Mouse (Mus musculus): ENCODE measurements around the gene Ccdc85b.

Ccdc85b gene

DNA sequence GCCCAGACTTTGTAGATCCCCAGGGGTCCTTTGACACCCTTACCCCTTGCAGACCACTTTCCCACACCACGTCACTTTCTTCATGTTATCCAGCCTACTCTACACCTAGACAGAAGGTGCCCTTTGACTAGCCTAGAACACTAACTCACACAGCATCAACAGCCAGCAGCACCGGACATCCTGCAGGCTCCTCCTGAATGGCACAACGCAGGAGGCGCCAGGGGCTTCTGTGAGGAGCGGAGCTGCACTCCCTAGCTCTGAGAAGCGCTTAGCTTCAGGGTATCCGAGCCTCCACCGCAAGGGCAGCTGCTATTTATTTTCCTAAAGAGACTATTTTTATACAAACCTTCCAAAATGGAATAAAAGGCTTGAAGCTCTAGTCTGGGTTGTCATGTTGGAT lies 2.1 kb downstream of the Ccdc85b start:
- DNase-seq (ENCODE audit: low read depth): no peak

- no peak for DNase-seq (ENCODE audit: low read depth)
Observed at GRCm38 (mm10) chr19:5455037-5455436, 2.7 kb downstream of the Ccdc85b start.

GRCm38 (mm10) chr19:5451766-5452165 lies 5.9 kb downstream of the Ccdc85b start:
- no peak for DNase-seq (ENCODE audit: low read depth)

- DNase-seq (ENCODE audit: low read depth): no peak
Observed at GRCm38 (mm10) chr19:5449673-5450072, 8.0 kb downstream of the Ccdc85b start.

DNA sequence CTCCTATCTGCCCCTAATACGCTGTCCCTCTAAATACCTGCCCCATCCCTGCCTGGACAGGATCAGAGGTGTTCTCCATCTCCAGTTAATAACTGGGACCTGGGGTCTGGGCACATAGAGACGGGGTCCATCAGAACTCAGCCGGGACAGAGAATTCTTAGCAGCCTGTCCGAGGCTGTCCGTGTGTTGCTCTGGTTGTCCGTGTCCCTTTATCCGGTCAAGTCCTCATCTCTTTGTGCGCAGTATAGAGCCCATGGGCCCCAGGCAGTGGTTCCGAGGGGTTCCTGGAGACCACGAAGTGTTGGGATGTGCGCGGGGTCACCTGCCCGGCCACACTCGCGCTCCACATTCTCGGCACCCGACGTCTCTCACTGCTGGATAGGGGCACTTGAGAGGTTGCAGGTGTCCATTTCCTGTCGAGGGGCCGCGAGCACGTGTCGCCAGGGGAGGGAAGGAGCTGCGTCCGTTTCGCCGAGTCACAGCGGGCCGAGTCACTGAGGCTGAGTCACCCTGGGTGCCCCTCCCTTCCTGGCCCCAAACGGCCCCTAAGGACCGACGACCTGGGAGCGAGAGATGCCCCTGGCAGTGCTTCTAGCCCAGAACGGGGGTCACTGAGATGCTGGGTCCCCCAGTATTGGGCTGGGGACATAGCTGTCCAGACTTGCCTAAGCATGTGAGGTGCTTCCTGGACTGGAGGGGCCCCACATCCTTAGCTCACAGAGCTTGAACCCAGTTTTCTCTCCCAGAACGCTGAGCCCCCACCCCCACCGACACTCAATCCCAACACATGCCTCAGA lies 9.1 kb downstream of the Ccdc85b start:
- no peak for DNase-seq (ENCODE audit: low read depth)

GRCm38 (mm10) chr19:5447515-5448353 lies 10.0 kb downstream of the Ccdc85b start, which contains the start of gene Fosl1:
Gene Fosl1 (plus strand): TSS chr19:5447547.
- DNase-seq (ENCODE audit: low read depth): peak; percentile 49

GRCm38 (mm10) chr19:5445747-5446146 lies 11.9 kb downstream of the Ccdc85b start:
- no peak for DNase-seq (ENCODE audit: low read depth)

GRCm38 (mm10) chr19:5444954-5445353 lies 12.7 kb downstream of the Ccdc85b start:
- no peak for DNase-seq (ENCODE audit: low read depth)

DNA sequence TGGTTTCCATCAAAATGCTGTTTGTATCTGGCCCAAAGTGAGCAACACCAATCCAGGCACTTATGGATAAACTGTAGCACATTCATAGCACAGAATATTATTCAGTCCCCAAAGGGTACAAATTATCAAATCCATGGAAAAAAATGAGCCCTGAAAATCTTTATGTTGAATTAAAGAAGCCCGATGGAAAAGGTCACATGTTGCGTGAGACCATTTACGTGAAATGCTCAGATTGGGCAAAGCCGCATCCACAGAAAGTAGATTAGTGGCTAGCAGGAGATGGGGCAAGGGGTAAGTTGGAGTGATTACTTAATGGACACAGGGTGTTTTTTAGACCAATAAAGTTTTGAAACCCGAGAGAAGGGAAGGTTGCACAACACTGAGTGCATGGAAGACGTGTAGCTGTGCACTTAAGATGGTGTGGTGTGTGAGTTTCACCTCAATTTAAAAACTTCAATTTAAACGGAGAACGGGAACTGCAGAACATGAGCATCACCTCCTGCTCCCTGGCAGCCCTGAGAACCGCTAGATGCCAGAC lies 13.3 kb downstream of the Ccdc85b start:
- no peak for DNase-seq (ENCODE audit: low read depth)

DNA sequence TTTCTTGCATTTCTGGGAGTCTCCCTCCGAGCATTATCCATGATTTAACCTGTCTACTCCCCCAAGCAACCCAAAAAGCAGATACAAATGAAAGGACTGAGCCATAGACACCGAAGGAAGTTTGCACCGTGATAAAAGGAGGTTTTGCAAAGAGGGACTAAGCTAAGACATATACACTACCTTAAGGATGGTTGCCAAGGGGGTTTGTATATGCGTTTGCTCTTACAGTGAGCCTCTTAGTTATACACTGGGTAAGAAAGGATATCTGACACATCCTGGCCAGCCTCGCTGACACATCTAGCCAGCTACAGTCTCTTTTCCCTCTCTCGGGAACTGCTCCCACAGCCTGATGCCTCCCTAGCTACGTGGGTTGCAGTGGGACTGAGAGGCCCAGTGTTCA lies 23.7 kb downstream of the Ccdc85b start:
- DNase-seq (ENCODE audit: low read depth): no peak

- DNase-seq (ENCODE audit: low read depth): peak; percentile 52
Observed at GRCm38 (mm10) chr19:5432992-5433852, 24.5 kb downstream of the Ccdc85b start.

GRCm38 (mm10) chr19:5431911-5432464 lies 25.7 kb downstream of the Ccdc85b start:
- DNase-seq (ENCODE audit: low read depth): no peak

- DNase-seq (ENCODE audit: low read depth): no peak
Observed at GRCm38 (mm10) chr19:5430408-5430807, 27.3 kb downstream of the Ccdc85b start.

DNA sequence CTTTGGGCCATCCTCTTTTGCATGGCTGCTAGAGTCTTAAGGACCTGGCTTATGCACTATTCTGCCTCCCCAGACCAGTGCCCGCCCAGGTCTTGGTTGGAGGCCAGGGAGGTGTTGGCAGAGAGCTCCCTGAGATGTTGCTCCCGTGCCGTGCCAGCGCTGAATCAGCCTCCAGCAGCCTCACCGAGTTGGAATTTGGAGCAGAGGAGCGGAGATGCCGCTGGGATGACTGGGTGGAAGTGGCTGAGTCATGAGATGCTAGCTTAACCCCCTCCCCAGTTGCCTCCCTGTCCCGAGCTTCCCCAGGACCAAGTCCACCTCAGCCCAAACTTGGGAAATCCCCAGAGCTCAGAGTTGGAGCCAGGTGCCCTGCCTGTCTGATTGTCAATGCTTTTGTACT lies 27.9 kb downstream of the Ccdc85b start:
- DNase-seq (ENCODE audit: low read depth): no peak

DNA sequence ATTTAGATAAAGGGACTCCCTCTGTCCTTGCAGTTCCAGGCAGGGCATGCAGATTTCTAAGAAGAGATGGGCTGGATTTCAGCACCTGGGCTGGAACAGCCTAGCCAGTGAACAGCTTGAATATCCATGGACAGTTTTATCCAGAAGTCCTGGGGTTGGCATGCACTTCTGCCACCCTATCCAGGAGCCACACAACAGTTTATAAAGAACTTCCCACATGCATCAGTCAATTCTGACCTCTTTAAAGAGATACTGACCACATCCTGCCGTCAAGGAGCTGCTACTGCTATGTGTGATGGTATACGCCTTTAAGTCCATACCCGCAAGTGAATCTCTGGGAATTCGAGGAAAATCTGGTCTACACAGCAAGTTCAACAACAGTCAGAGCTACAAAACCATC lies 28.5 kb downstream of the Ccdc85b start:
- DNase-seq (ENCODE audit: low read depth): no peak

DNA sequence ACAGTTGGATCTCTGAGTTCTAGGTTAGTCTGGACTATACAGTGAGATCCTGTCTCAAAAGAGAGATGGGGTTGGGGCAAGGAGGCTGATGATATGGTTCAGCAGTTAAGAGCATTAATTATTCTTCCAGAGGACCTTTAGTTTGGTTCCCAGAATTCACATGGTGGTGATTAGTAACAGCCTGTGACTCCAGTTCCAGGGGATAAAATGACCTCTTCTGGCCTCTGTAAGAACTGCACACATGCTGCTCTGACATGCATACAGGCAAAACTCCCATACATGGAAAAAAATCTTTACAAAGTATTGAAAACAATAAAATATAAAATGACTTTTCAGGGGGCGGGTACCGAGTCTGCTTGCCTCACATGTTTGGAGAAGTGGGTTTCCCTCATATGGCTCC lies 29.6 kb downstream of the Ccdc85b start:
- no peak for DNase-seq (ENCODE audit: low read depth)

- DNase-seq (ENCODE audit: low read depth): no peak
Observed at GRCm38 (mm10) chr19:5426640-5427290, 30.9 kb downstream of the Ccdc85b start.

DNA sequence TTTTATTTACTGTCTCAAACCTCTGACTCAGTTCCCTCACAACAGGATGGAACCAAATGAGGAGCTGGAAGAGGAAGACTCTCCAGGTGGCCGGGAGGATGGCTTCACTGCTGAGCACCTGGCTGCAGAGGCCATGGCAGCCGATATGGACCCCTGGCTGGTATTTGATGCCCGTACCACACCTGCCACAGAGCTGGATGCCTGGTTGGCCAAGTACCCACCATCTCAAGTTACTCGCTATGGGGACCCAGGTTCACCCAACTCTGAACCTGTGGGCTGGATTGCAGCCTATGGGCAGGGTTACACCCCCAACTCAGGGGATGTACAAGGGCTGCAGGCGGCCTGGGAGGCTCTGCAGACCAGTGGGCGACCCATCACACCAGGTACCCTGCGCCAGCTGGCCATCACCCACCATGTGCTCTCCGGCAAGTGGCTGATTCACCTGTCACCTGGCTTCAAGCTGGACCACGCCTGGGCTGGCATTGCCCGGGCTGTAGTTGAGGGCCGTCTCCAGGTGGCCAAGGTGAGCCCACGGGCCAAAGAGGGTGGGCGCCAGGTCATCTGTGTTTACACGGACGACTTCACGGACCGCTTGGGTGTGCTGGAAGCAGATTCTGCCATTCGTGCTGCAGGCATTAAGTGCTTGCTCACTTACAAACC lies 31.7 kb downstream of the Ccdc85b start:
- no peak for DNase-seq (ENCODE audit: low read depth)

DNA sequence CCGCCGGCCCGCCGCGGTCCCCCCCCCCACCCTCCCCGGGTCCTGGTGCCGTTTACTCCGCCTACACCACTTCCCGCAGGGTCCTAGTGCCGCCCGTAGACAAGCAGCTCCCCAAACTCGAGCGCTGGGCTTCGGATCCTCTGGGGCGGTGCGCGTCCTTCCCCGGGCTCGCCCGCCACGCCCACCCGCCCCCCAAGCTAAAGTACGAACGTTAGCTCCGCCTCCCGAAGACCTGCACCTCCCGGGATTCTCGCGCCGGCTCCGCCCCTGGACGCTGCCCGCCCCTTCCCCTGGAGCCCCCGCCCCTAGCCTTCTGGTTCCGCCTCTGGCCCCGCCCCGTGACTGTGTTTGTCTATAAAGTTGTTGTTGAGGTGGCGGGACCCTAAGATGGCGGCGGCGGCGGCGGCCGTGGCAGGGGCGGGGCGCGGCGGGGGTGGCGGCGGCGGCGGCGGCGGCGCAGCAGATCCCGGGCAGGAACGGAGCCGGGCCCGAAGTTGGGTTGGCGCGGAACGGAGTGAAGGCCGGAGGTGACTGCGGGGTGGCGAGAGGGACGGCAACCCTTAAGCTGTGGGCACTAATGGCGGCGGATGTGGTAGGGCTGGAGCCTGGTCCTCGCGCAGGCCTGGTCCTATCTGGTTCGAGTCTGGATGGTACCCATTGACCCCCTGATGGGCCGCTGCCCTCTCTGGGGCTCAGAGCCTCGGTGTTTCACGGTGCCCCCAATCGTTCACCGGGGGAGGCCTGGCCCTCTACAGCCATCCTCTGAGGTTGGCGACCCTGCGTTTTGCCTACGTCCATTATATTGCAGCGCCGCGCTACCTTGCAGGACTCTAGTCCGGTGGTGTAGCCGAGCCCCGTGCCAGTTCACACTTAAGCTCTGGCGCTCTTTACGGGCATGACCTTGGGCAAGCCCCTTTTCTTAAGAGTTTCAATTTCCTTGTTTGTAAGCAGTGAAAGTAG lies 32.6 kb downstream of the Ccdc85b start, which contains the start of the genes Drap1 and AI837181:
Gene Drap1 (minus strand): TSS at position 198 of the 960 bp plus-strand sequence.
Gene AI837181 (plus strand): TSS at position 363 of the 960 bp plus-strand sequence.
- DNase-seq (ENCODE audit: low read depth): peak; percentile 92

Measured in c-Kit-positive CD71-negative TER-119-negative erythroid progenitor cells, embryonic 14.5 days (primary cell).